Mouse (Mus musculus): ENCODE results near the gene Chst8. TPM values are rescaled to one million over a fixed set of nuclear protein-coding genes. Genes with fewer than 3 reads are reported as not detected.

Gene Chst8
- total RNA-seq, 2 experiments from 2014 or later: 0.22 TPM; not detected in 1

- intact Hi-C loops (cut with DNase I): loop anchor here (2.0 kb wide), 1 partner anchor 82 kb away; no protein-coding TSS in a partner anchor
- no peak for DNase-seq (ENCODE audit: low spot score)
These were observed 159.6 kb downstream of the Chst8 start for GRCm38 (mm10) chr7:34652751-34653502.

- DNase-seq (ENCODE audit: low spot score): no peak
- intact Hi-C loops (cut with DNase I): no loop called here
These were observed 161.1 kb downstream of the Chst8 start for GRCm38 (mm10) chr7:34651381-34651780.

- intact Hi-C loops (cut with DNase I): no loop called here
- no peak for DNase-seq (ENCODE audit: low spot score)
These were observed 165.5 kb downstream of the Chst8 start for GRCm38 (mm10) chr7:34647052-34647451.

GRCm38 (mm10) chr7:34646144-34646795, 166.2 kb downstream of the Chst8 start:
- DNase-seq (ENCODE audit: low spot score): no peak
- intact Hi-C loops (cut with DNase I): no loop called here

- DNase-seq (ENCODE audit: low spot score): no peak
- intact Hi-C loops (cut with DNase I): no loop called here
These were observed 166.9 kb downstream of the Chst8 start for GRCm38 (mm10) chr7:34645623-34646022.

GRCm38 (mm10) chr7:34644591-34644990, 167.9 kb downstream of the Chst8 start:
- DNase-seq (ENCODE audit: low spot score): no peak
- intact Hi-C loops (cut with DNase I): no loop called here

- DNase-seq (ENCODE audit: low spot score): no peak
- intact Hi-C loops (cut with DNase I): no loop called here
These were observed 169.2 kb downstream of the Chst8 start for GRCm38 (mm10) chr7:34643329-34643728.

GRCm38 (mm10) chr7:34641968-34642367, 170.5 kb downstream of the Chst8 start:
- intact Hi-C loops (cut with DNase I): no loop called here
- DNase-seq (ENCODE audit: low spot score): no peak

GRCm38 (mm10) chr7:34639798-34640197, 172.7 kb downstream of the Chst8 start:
- intact Hi-C loops (cut with DNase I): no loop called here
- DNase-seq (ENCODE audit: low spot score): no peak

GRCm38 (mm10) chr7:34636661-34637060, 175.8 kb downstream of the Chst8 start:
- DNase-seq (ENCODE audit: low spot score): no peak
- intact Hi-C loops (cut with DNase I): no loop called here

- DNase-seq (ENCODE audit: low spot score): no peak
- intact Hi-C loops (cut with DNase I): no loop called here
These were observed 179.4 kb downstream of the Chst8 start for GRCm38 (mm10) chr7:34632966-34633742.

- intact Hi-C loops (cut with DNase I): no loop called here
- DNase-seq (ENCODE audit: low spot score): peak; percentile 72
These were observed 182.1 kb downstream of the Chst8 start for GRCm38 (mm10) chr7:34630211-34631085.

- intact Hi-C loops (cut with DNase I): no loop called here
- no peak for DNase-seq (ENCODE audit: low spot score)
These were observed 182.8 kb downstream of the Chst8 start for GRCm38 (mm10) chr7:34629702-34630210.

Other genes with a start within 250 kb of the Chst8 start
- gene Kctd15, start 156.0 kb downstream of the Chst8 start, total RNA-seq (2021): 1 to 10 TPM; 2.8 to 3.8 TPM
- gene Pepd, start 99.7 kb upstream of the Chst8 start, total RNA-seq (2021): 10 to 100 TPM; 22.9 to 23.4 TPM
- gene Cebpg, start 243.9 kb upstream of the Chst8 start, total RNA-seq (2021): 10 to 100 TPM; 20.9 to 23.7 TPM

All from heart, postnatal 25 days (tissue).